Comparison of ENCODE assay signal across 8 mouse cellular contexts in genomic region chr1:82288421-82288990, GRCm38 (mm10). TPM values are rescaled to one million over a fixed set of nuclear protein-coding genes. Genes with fewer than 3 reads are reported as not detected.
DNase-seq lines count a peak whose midpoint lies in the region; ATAC-seq lines count a peak whose summit lies in the region.

No protein-coding gene starts in this region.

- peaks cover 16% of the 10 kb centered on the region for H3K9me3 ChIP-seq in midbrain, embryonic 10.5 days (replicated peaks)
- H3K9me3 ChIP-seq in midbrain, embryonic 11.5 days (ENCODE audit: control insufficient read depth, low read length) = no peaks in the 10 kb centered on the region; the same call in 1 of the 2 replicates
- H3K9me3 ChIP-seq in forebrain, embryonic 12.5 days = no peaks in the 10 kb centered on the region
- H3K9me3 ChIP-seq in lung, embryonic 16.5 days (ENCODE audit: control insufficient read depth, low read length) = no peaks in the 10 kb centered on the region

- H3K27ac ChIP-seq in midbrain, embryonic 10.5 days (replicated peaks) = no peak overlapping the region
- no peak overlapping the region for H3K27ac ChIP-seq in midbrain, embryonic 11.5 days (ENCODE audit: low read depth, low read length)
- H3K27ac ChIP-seq in forebrain, embryonic 12.5 days = no peak overlapping the region
- peak overlapping the region; percentile 77; the same call in 1 of the 2 replicates for H3K27ac ChIP-seq in lung, embryonic 16.5 days (ENCODE audit: low read length)

- no peak for ATAC-seq in midbrain, embryonic 11.5 days (ENCODE audit: low FRiP score)
- no peak for ATAC-seq in forebrain, embryonic 12.5 days (ENCODE audit: low FRiP score)
- ATAC-seq in lung, embryonic 16.5 days (ENCODE audit: low read depth) = no peak

- H3K36me3 ChIP-seq in midbrain, embryonic 10.5 days = peaks cover 28% of the 10 kb centered on the region
- peaks cover 14% of the 10 kb centered on the region for H3K36me3 ChIP-seq in midbrain, embryonic 11.5 days (ENCODE audit: control insufficient read depth, insufficient read depth, low read length)
- peaks cover 19% of the 10 kb centered on the region for H3K36me3 ChIP-seq in forebrain, embryonic 12.5 days (replicated peaks)
- H3K36me3 ChIP-seq in lung, embryonic 16.5 days (ENCODE audit: control insufficient read depth, insufficient read depth, low read length) = no peaks in the 10 kb centered on the region

- no peak overlapping the region for H3K9ac ChIP-seq in midbrain, embryonic 11.5 days (ENCODE audit: low read length)
- H3K9ac ChIP-seq in forebrain, embryonic 12.5 days = no peak overlapping the region
- H3K9ac ChIP-seq in lung, embryonic 16.5 days (ENCODE audit: low read length) = peak overlapping the region; percentile 84

- H3K4me3 ChIP-seq in midbrain, embryonic 10.5 days = peak overlapping the region; percentile 81
- no peak overlapping the region; the same call in 1 of the 2 replicates for H3K4me3 ChIP-seq in midbrain, embryonic 11.5 days (ENCODE audit: low read depth, low read length)
- H3K4me3 ChIP-seq in forebrain, embryonic 12.5 days (replicated peaks) = peak overlapping the region; percentile 64
- peak overlapping the region; percentile 79 for H3K4me3 ChIP-seq in lung, embryonic 16.5 days (ENCODE audit: low read length)

- 87% methylated on average over 18 of the region's 18 CpGs for WGBS in midbrain, embryonic 10.5 days
- 88% methylated on average over 18 of the region's 18 CpGs for WGBS in midbrain, embryonic 11.5 days
- 92% methylated on average over 18 of the region's 18 CpGs for WGBS in forebrain, embryonic 12.5 days
- WGBS in lung, embryonic 16.5 days = 55% methylated on average over 18 of the region's 18 CpGs

- no peak overlapping the region; the same call in 1 of the 2 replicates for H3K4me2 ChIP-seq in midbrain, embryonic 11.5 days
- H3K4me2 ChIP-seq in forebrain, embryonic 12.5 days = peak overlapping the region; percentile 85
- H3K4me2 ChIP-seq in lung, embryonic 16.5 days (ENCODE audit: low read depth, low read length) = peak overlapping the region; percentile 90

- DNase-seq in midbrain, embryonic 10.5 days (ENCODE audit: low spot score) = no peak
- DNase-seq in midbrain, embryonic 11.5 days (ENCODE audit: low spot score, missing footprints) = no peak
- DNase-seq in heart, postnatal 4 days = peak; percentile 41
- DNase-seq in thymus, postnatal 36 days = no peak
- DNase-seq in urinary bladder, adult 2 months (ENCODE audit: low spot score) = no peak
- no peak for DNase-seq in embryo, embryonic 10.5 days (ENCODE audit: low spot score)

- H3K4me1 ChIP-seq in midbrain, embryonic 10.5 days = peaks cover 88% of the 10 kb centered on the region
- peaks cover 37% of the 10 kb centered on the region for H3K4me1 ChIP-seq in midbrain, embryonic 11.5 days (ENCODE audit: control insufficient read depth, insufficient read depth, low read length)
- peaks cover 65% of the 10 kb centered on the region for H3K4me1 ChIP-seq in forebrain, embryonic 12.5 days
- H3K4me1 ChIP-seq in lung, embryonic 16.5 days (replicated peaks; ENCODE audit: control insufficient read depth, insufficient read depth, low read length) = peaks cover 31% of the 10 kb centered on the region

- peaks cover 23% of the 10 kb centered on the region for H3K27me3 ChIP-seq in midbrain, embryonic 10.5 days (ENCODE audit: low read depth, poor library complexity, severe bottlenecking)
- H3K27me3 ChIP-seq in midbrain, embryonic 11.5 days (ENCODE audit: control insufficient read depth, insufficient read depth, low read length) = no peaks in the 10 kb centered on the region
- 0 out of 2 replicates have a peak, but pooled peaks cover 5% of the 10 kb centered on the region for H3K27me3 ChIP-seq in forebrain, embryonic 12.5 days
- peaks cover 3% of the 10 kb centered on the region for H3K27me3 ChIP-seq in lung, embryonic 16.5 days (ENCODE audit: control insufficient read depth, insufficient read depth, low read depth, low read length)

RNA-seq across cellular contexts. Expression of gene Irs1, which starts 2.7 kb away (rescaled TPM):
- 7.3 and 8.4 TPM in 2 replicates for polyA plus RNA-seq in midbrain, embryonic 10.5 days (2016; fragmentation: Nextera tagmentation; extraction: Ambion mirVana)
- polyA plus RNA-seq in midbrain, embryonic 11.5 days (2014; fragmentation: Nextera tagmentation; extraction: Ambion mirVana) = 5.3 and 5.9 TPM in 2 replicates
- 17.8 and 18.3 TPM in 2 replicates for polyA plus RNA-seq in forebrain, embryonic 12.5 days (2016; fragmentation: Nextera tagmentation; extraction: Ambion mirVana)
- 10 to 100 TPM; 39.4 to 43.1 TPM for total RNA-seq in heart, postnatal 4 days (2021)
- 10.2 and 11.9 TPM in 2 replicates for polyA plus RNA-seq in lung, embryonic 16.5 days (2015; fragmentation: Nextera tagmentation; extraction: Ambion mirVana)
- polyA plus RNA-seq in urinary bladder, adult 2 months (2012; rRNA removed) = 6.6 and 7.7 TPM in 2 replicates

RNA-seq across cellular contexts. Expression of gene Rhbdd1, which starts 27.7 kb away (rescaled TPM):
- 8.8 and 9.9 TPM in 2 replicates for polyA plus RNA-seq in midbrain, embryonic 10.5 days (2016; fragmentation: Nextera tagmentation; extraction: Ambion mirVana)
- 7.2 and 7.7 TPM in 2 replicates for polyA plus RNA-seq in midbrain, embryonic 11.5 days (2014; fragmentation: Nextera tagmentation; extraction: Ambion mirVana)
- polyA plus RNA-seq in forebrain, embryonic 12.5 days (2016; fragmentation: Nextera tagmentation; extraction: Ambion mirVana) = 8.9 and 10.4 TPM in 2 replicates
- 10 to 100 TPM; 11.6 to 11.8 TPM for total RNA-seq in heart, postnatal 4 days (2021)
- 12.4 and 12.5 TPM in 2 replicates for polyA plus RNA-seq in lung, embryonic 16.5 days (2015; fragmentation: Nextera tagmentation; extraction: Ambion mirVana)
- polyA plus RNA-seq in urinary bladder, adult 2 months (2012; rRNA removed) = 28.6 and 30.3 TPM in 2 replicates

RNA-seq across cellular contexts. Expression of gene Gm9747, which starts 55.6 kb away (rescaled TPM):
- polyA plus RNA-seq in midbrain, embryonic 10.5 days (2016; fragmentation: Nextera tagmentation; extraction: Ambion mirVana) = 21.8 and 22.8 TPM in 2 replicates
- polyA plus RNA-seq in midbrain, embryonic 11.5 days (2014; fragmentation: Nextera tagmentation; extraction: Ambion mirVana) = 22.6 and 23.7 TPM in 2 replicates
- polyA plus RNA-seq in forebrain, embryonic 12.5 days (2016; fragmentation: Nextera tagmentation; extraction: Ambion mirVana) = 37.0 and 38.2 TPM in 2 replicates
- not detected for total RNA-seq in heart, postnatal 4 days (2021)
- polyA plus RNA-seq in lung, embryonic 16.5 days (2015; fragmentation: Nextera tagmentation; extraction: Ambion mirVana) = 32.1 and 33.9 TPM in 2 replicates
- 0.04 TPM in 1 of 2 replicates, not detected in the other for polyA plus RNA-seq in urinary bladder, adult 2 months (2012; rRNA removed)

Comparison
In these comparisons a context has a peak if more than half of its experiments do, and no peak if none do; other contexts are left out.
1. RNA of gene Gm9747, which starts 55.6 kb away (polyA plus RNA-seq): 37.0 to 38.2 TPM in forebrain, embryonic 12.5 days, 32.1 to 33.9 TPM in lung, embryonic 16.5 days, 22.6 to 23.7 TPM in midbrain, embryonic 11.5 days and 21.8 to 22.8 TPM in midbrain, embryonic 10.5 days; 0.04 TPM in urinary bladder, adult 2 months; every median in the first group is over 10 times any median in the second.